In genomic region chr12:29354816-29355215, GRCm38 (mm10) we compare ENCODE assay signal across 22 mouse cellular contexts.
DNase-seq lines count a peak whose midpoint lies in the region; ATAC-seq and TF ChIP-seq lines count a peak whose summit lies in the region.
"Had no signal": no experiment of that assay in that cellular context is flagged by ENCODE, and none has a peak within 500 bp of the region (broad histone marks: within the 10 kb centered on the region; RNA-seq: fewer than 3 reads in every experiment).

No protein-coding gene starts in this region.

- DNase-seq in forebrain, embryonic 14.5 days (ENCODE audit: low spot score), result no peak
- no peak for DNase-seq in midbrain, embryonic 14.5 days
- no peak for DNase-seq in midbrain, embryonic 11.5 days (ENCODE audit: low spot score, missing footprints)
- no peak for DNase-seq in cerebellum, adult 18-20 months
- no peak for DNase-seq in gastrocnemius, postnatal 25 days
- DNase-seq: adrenal gland, postnatal 10 days; cerebellum, adult 2 months; cerebellum, postnatal 25 days; gastrocnemius, postnatal 14 days; kidney, adult 2 months; layer of hippocampus, postnatal 36 days; lung, postnatal 4 days; retina, postnatal 1 day; thymus, postnatal 14 days had no signal

- no peak overlapping the region for H3K4me2 ChIP-seq in forebrain, embryonic 13.5 days
- H3K4me2 ChIP-seq in forebrain, embryonic 14.5 days (ENCODE audit: low read length), result no peak overlapping the region
- H3K4me2 ChIP-seq in midbrain, embryonic 14.5 days (ENCODE audit: low read length), result no peak overlapping the region
- no peak overlapping the region for H3K4me2 ChIP-seq in midbrain, embryonic 11.5 days
- no peak overlapping the region for H3K4me2 ChIP-seq in midbrain, embryonic 16.5 days (ENCODE audit: low read length)
- H3K4me2 ChIP-seq: embryonic facial prominence, embryonic 12.5 days had no signal

- no peaks in the 10 kb centered on the region for H3K36me3 ChIP-seq in forebrain, embryonic 13.5 days (ENCODE audit: poor library complexity, severe bottlenecking)
- no peaks in the 10 kb centered on the region for H3K36me3 ChIP-seq in forebrain, embryonic 14.5 days (ENCODE audit: control insufficient read depth, insufficient read depth, low read length)
- H3K36me3 ChIP-seq in midbrain, embryonic 14.5 days (ENCODE audit: control insufficient read depth, insufficient read depth, low read length), result no peaks in the 10 kb centered on the region
- H3K36me3 ChIP-seq in midbrain, embryonic 11.5 days (ENCODE audit: control insufficient read depth, insufficient read depth, low read length), result no peaks in the 10 kb centered on the region
- H3K36me3 ChIP-seq in midbrain, embryonic 16.5 days (ENCODE audit: control insufficient read depth, insufficient read depth, low read length), result no peaks in the 10 kb centered on the region
- no peaks in the 10 kb centered on the region for H3K36me3 ChIP-seq in small intestine, adult 2 months (ENCODE audit: control insufficient read depth, insufficient read depth, low read length)
- H3K36me3 ChIP-seq: embryonic facial prominence, embryonic 12.5 days had no signal

- no peaks in the 10 kb centered on the region for H3K27me3 ChIP-seq in forebrain, embryonic 13.5 days
- H3K27me3 ChIP-seq in forebrain, embryonic 14.5 days (replicated peaks; ENCODE audit: control insufficient read depth, insufficient read depth, low read length), result no peaks in the 10 kb centered on the region
- H3K27me3 ChIP-seq in midbrain, embryonic 14.5 days (ENCODE audit: control insufficient read depth, insufficient read depth, low read length), result no peaks in the 10 kb centered on the region
- no peaks in the 10 kb centered on the region; the same call in 1 of the 2 replicates for H3K27me3 ChIP-seq in midbrain, embryonic 11.5 days (ENCODE audit: control insufficient read depth, insufficient read depth, low read length)
- no peaks in the 10 kb centered on the region for H3K27me3 ChIP-seq in midbrain, embryonic 16.5 days (ENCODE audit: control insufficient read depth, insufficient read depth, low read depth, low read length)
- no peaks in the 10 kb centered on the region for H3K27me3 ChIP-seq in small intestine, adult 2 months (ENCODE audit: control insufficient read depth, insufficient read depth, low read length)
- H3K27me3 ChIP-seq: embryonic facial prominence, embryonic 12.5 days had no signal

- WGBS in forebrain, embryonic 13.5 days, result 29% methylated on average over 6 of the region's 6 CpGs
- WGBS in forebrain, embryonic 14.5 days, result 32% methylated on average over 5 of the region's 6 CpGs
- 34% methylated on average over 5 of the region's 6 CpGs for WGBS in midbrain, embryonic 14.5 days
- WGBS in midbrain, embryonic 11.5 days, result 42% methylated on average over 5 of the region's 6 CpGs
- 29% methylated on average over 4 of the region's 6 CpGs for WGBS in midbrain, embryonic 16.5 days
- WGBS in small intestine, adult 2 months, result 14% methylated on average over 6 of the region's 6 CpGs

- H3K4me3 ChIP-seq in forebrain, embryonic 13.5 days, result no peak overlapping the region
- H3K4me3 ChIP-seq in forebrain, embryonic 14.5 days (ENCODE audit: low read depth, low read length), result no peak overlapping the region
- H3K4me3 ChIP-seq in midbrain, embryonic 14.5 days (replicated peaks; ENCODE audit: low read depth, low read length), result no peak overlapping the region
- H3K4me3 ChIP-seq in midbrain, embryonic 11.5 days (ENCODE audit: low read depth, low read length), result no peak overlapping the region
- H3K4me3 ChIP-seq in midbrain, embryonic 16.5 days (ENCODE audit: low read depth, low read length), result no peak overlapping the region
- 0 out of 2 replicates have a peak overlapping the region, but pooled peaks have one; percentile 27 for H3K4me3 ChIP-seq in small intestine, adult 2 months (ENCODE audit: low read depth, low read length)
- H3K4me3 ChIP-seq: embryonic facial prominence, embryonic 12.5 days; layer of hippocampus, adult 2 months; myocyte had no signal

- no peak for TF ChIP-seq CTCF in small intestine, adult 2 months (IDR thresholded peaks at IDR 0.05; ENCODE audit: extremely low read depth, insufficient read length, insufficient replicate concordance, low read depth, low read length)

- no peak overlapping the region for H3K9ac ChIP-seq in forebrain, embryonic 13.5 days
- H3K9ac ChIP-seq in forebrain, embryonic 14.5 days (ENCODE audit: low read length), result no peak overlapping the region
- no peak overlapping the region for H3K9ac ChIP-seq in midbrain, embryonic 14.5 days (replicated peaks; ENCODE audit: low read length)
- H3K9ac ChIP-seq in midbrain, embryonic 11.5 days (ENCODE audit: low read length), result no peak overlapping the region
- H3K9ac ChIP-seq in midbrain, embryonic 16.5 days (ENCODE audit: low read depth, low read length), result no peak overlapping the region
- H3K9ac ChIP-seq: embryonic facial prominence, embryonic 12.5 days had no signal

- H3K4me1 ChIP-seq in forebrain, embryonic 13.5 days, result peaks cover 29% of the 10 kb centered on the region
- peaks cover 16% of the 10 kb centered on the region for H3K4me1 ChIP-seq in forebrain, embryonic 14.5 days (ENCODE audit: control insufficient read depth, insufficient read depth, low read length)
- H3K4me1 ChIP-seq in midbrain, embryonic 14.5 days (ENCODE audit: control insufficient read depth, insufficient read depth, low read length), result peaks cover 30% of the 10 kb centered on the region
- H3K4me1 ChIP-seq in midbrain, embryonic 11.5 days (ENCODE audit: control insufficient read depth, insufficient read depth, low read length), result peaks cover 14% of the 10 kb centered on the region
- H3K4me1 ChIP-seq in midbrain, embryonic 16.5 days (ENCODE audit: control insufficient read depth, insufficient read depth, low read length), result peaks cover 37% of the 10 kb centered on the region
- peaks cover 2% of the 10 kb centered on the region; the same call in 1 of the 2 replicates for H3K4me1 ChIP-seq in small intestine, adult 2 months (ENCODE audit: control insufficient read depth, insufficient read depth, insufficient read length, low read length)

- no peak for TF ChIP-seq POLR2A in small intestine, adult 2 months (IDR thresholded peaks at IDR 0.05; ENCODE audit: low read depth, low read length)

- no peak for ATAC-seq in forebrain, embryonic 13.5 days
- ATAC-seq in forebrain, embryonic 14.5 days, result no peak
- ATAC-seq in midbrain, embryonic 14.5 days (ENCODE audit: low FRiP score, low TSS enrichment), result no peak
- ATAC-seq in midbrain, embryonic 11.5 days (ENCODE audit: low FRiP score), result no peak
- no peak for ATAC-seq in midbrain, embryonic 16.5 days
- ATAC-seq: activated CD4-positive, CD25-positive, alpha-beta regulatory T cell, adult 4 months had no signal

- no peaks in the 10 kb centered on the region for H3K9me3 ChIP-seq in forebrain, embryonic 13.5 days (replicated peaks)
- no peaks in the 10 kb centered on the region for H3K9me3 ChIP-seq in forebrain, embryonic 14.5 days (replicated peaks; ENCODE audit: control insufficient read depth, low read length)
- H3K9me3 ChIP-seq in midbrain, embryonic 14.5 days (ENCODE audit: control insufficient read depth, low read length), result no peaks in the 10 kb centered on the region
- no peaks in the 10 kb centered on the region for H3K9me3 ChIP-seq in midbrain, embryonic 11.5 days (ENCODE audit: control insufficient read depth, low read length)
- H3K9me3 ChIP-seq in midbrain, embryonic 16.5 days (replicated peaks; ENCODE audit: control insufficient read depth, low read length, poor library complexity, severe bottlenecking), result no peaks in the 10 kb centered on the region
- H3K9me3 ChIP-seq: embryonic facial prominence, embryonic 12.5 days had no signal

- peak overlapping the region; percentile 48; the same call in 1 of the 2 replicates for H3K27ac ChIP-seq in forebrain, embryonic 13.5 days
- H3K27ac ChIP-seq in forebrain, embryonic 14.5 days (ENCODE audit: low read depth, low read length), result no peak overlapping the region; the same call in 1 of the 2 replicates
- H3K27ac ChIP-seq in midbrain, embryonic 14.5 days (replicated peaks; ENCODE audit: low read depth, low read length), result peak overlapping the region; percentile 83
- no peak overlapping the region for H3K27ac ChIP-seq in midbrain, embryonic 11.5 days (ENCODE audit: low read depth, low read length)
- peak overlapping the region; percentile 58 for H3K27ac ChIP-seq in midbrain, embryonic 16.5 days (ENCODE audit: low read length)
- no peak overlapping the region for H3K27ac ChIP-seq in small intestine, adult 2 months (ENCODE audit: insufficient read depth, low read depth, low read length)
- H3K27ac ChIP-seq: embryonic facial prominence, embryonic 12.5 days; kidney, postnatal 0 days; layer of hippocampus, adult 2 months had no signal

Comparison
In these comparisons a context has a peak if more than half of its experiments do, and no peak if none do; other contexts are left out.
1. H3K27ac ChIP-seq: peak in forebrain, embryonic 13.5 days (single experiment), midbrain, embryonic 14.5 days (single experiment) and midbrain, embryonic 16.5 days (single experiment); none in forebrain, embryonic 14.5 days (single experiment), midbrain, embryonic 11.5 days (single experiment) and small intestine, adult 2 months (single experiment).